Comparison of ENCODE assay signal across 20 mouse cellular contexts in the genomic region with DNA sequence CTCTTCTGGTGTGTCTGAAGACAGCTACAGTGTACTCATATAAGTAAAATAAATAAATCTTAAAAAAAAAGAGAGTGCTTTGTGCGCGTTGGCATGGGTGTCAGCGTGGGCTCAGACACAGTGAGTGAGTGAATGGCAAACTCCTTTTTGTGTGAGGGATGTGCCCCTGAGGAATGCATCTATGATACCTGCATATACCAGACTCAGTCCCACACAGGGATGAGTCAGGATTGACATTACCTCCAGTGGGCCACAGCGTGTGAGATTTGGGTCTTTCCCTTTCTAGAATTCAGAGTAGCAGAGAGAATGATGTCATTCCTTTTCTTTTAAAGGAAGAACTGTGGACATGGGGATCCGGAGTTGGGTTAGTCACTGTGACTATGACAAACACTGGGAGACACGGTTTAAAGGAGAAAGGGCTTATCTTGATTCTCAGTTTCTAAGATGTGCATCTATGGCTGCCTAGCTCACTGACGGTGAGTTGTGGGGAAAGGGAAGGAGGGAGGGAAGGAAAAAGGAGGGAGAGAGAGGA.
"Had no signal": no experiment of that assay in that cellular context is flagged by ENCODE, and none has a peak within 500 bp of the region (broad histone marks: within the 10 kb centered on the region; RNA-seq: fewer than 3 reads in every experiment).

No protein-coding gene starts in this region.

- DNase-seq: liver, postnatal 0 days; lung, adult 2 months; lung, postnatal 14 days; lung, postnatal 36 days; retina, postnatal 1 day; right cerebral cortex, postnatal 14 days; spleen, adult 18-20 months; thymus, adult 2 months; thymus, postnatal 25 days; thymus, postnatal 4 days had no signal

- H3K27me3 ChIP-seq: liver, embryonic 15.5 days; lung, embryonic 15.5 days; megakaryocyte, embryonic 14.5 days; midbrain, embryonic 13.5 days; midbrain, embryonic 15.5 days; neural tube, embryonic 12.5 days; stomach, embryonic 15.5 days had no signal

- H3K4me3 ChIP-seq: liver, embryonic 15.5 days; lung, embryonic 15.5 days; megakaryocyte, embryonic 14.5 days; midbrain, embryonic 13.5 days; midbrain, embryonic 15.5 days; neural tube, embryonic 12.5 days; stomach, embryonic 15.5 days had no signal

- H3K27ac ChIP-seq: liver, embryonic 15.5 days; lung, embryonic 15.5 days; macrophage; midbrain, embryonic 13.5 days; midbrain, embryonic 15.5 days; neural tube, embryonic 12.5 days; stomach, embryonic 15.5 days; stomach, postnatal 0 days had no signal

- ATAC-seq: liver, postnatal 0 days; lung, postnatal 0 days; midbrain, embryonic 13.5 days; midbrain, embryonic 15.5 days had no signal
